Mouse (Mus musculus) T-helper 1 cell (primary cell): ENCODE results near the gene Fam117a.
"Not testable (repeated sequence)": the region's sequence is repeated elsewhere in the genome, so short reads cannot be mapped to it uniquely, and the experiment has no call there.

Experiments used
- in situ Hi-C: fragments of 300-600 bp; cut with MboI, MseI; formaldehyde crosslinking; loops from one replicate; pipeline ENCODE4 v1.15.1; 2025; ENCODE audit warnings: high pct_unique_total_duplicates

Fam117a gene

DNA sequence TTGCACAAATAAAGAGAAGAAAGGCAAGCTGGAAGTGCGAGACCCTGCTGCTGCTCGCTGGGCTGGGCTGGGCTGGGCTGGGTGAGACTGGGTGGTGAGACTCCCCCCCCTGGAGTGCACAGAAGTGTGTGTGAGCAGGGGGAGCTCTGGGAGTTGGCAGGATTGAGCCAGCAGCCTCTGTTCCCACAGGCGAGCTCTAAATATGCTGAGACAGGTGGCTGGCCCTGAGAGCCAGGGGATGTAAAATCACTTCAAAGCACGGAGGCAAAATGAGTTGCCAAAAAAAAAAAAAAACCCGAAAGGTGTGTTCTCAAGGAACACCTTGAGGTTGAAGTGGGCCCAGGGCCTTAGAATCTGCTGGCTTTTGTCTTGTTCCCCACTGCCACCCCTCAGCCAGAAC lies 54.9 kb downstream of the Fam117a start:
- in situ Hi-C loops, result loop anchor here (5.0 kb wide), 1 partner anchor 131 kb away; no protein-coding TSS in a partner anchor

DNA sequence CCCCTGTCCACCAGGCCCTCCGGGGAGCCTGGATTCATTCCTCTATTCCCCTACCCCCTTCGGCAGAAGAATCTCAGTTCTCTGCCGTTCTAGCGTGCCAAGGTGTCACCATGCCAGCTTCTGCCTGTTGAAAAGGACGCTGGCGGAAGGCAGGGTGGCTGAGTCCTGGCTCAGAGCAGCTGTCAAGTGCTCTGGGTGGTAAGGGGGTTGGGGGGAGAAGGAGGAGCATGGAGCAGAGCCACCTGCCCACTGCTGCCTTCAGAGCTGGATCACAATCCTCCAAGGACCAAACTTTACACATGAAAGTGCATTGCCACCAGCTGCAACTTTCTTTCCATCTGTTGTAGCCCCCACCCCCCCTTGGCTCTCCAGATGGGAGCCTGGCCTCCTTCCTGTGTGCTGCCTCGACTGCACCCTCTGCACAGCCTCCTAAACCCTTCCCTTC lies 55.4 kb downstream of the Fam117a start:
- in situ Hi-C loops, result loop anchor here (5.0 kb wide), 1 partner anchor 130 kb away; no protein-coding TSS in a partner anchor

DNA sequence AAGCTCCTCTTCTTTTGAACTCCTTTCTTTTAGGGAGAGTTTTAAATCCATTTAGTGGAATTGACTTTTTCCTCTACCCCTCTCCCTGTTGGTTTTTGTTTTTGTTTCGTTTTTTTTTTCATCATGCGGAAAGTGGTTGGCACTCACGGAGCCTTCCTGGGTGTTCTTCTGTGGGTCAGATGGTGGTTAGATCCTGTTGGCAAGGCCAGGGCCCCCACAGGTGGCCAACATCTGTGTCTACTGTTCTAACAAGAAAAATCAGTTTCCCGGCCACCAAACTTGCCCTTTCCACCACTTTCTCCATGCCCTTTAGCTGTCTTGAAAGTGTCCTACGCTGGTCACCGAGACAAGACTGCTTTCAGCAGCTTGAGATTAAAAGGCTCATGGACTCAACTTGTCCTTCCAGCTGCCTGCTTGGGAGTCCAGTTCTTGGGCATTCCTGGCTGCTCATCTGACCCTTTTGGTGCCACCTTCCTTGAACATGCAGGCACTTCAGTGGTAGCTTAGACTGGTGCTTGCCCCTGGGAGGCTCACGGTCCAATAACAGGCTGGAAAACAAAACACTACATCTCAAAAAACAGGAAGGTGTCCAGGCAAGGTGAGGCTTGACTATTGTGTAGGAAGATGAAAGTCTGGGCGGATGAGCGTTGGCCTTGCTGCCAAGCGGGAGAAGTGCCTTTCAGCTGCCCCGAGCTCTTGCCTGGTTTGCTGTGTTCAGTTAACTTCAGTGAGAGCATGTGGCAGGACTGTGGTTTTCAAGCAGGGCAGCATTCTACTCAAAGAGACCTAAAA lies 56.1 kb downstream of the Fam117a start:
- in situ Hi-C loops, result loop anchor here (5.0 kb wide), 1 partner anchor 129 kb away; no protein-coding TSS in a partner anchor

DNA sequence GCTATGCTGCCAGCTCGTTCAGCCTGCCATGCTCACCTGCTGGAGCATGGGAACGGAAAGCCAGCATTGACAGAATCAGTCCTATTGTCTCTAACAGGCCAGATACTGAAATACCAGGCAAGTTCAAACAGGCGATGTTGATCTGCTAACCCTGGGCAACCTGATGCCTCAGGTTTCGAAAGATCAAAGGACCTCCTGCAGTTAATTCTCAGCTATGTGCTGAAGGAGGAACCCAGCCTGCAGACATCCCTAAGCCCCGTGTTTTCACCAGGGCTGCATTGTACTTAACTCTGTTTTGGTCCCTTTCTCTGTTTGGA lies 56.6 kb downstream of the Fam117a start:
- in situ Hi-C loops, result loop anchor here (5.0 kb wide), 1 partner anchor 129 kb away; no protein-coding TSS in a partner anchor

DNA sequence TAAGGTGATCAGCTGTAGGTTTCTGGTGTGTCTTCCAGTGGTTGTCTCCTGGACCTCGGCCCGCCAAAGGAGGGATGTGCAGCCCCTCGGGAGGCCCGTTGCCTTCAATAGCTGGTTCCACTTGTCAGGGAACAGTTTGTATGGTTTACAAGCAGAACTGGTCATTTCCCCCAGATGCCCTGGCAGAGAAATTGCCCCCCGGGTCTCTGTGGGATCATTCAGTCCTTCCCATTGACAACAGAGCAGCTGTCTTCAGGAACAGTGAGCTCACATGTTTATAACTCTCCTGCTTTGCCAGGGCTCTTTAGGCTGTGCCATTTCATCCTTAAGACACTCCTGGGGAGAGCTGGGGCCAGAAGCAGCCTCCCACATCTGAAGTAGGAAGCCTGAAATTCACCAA lies 57.3 kb downstream of the Fam117a start:
- in situ Hi-C loops, result loop anchor here (5.0 kb wide), 1 partner anchor 128 kb away; no protein-coding TSS in a partner anchor

DNA sequence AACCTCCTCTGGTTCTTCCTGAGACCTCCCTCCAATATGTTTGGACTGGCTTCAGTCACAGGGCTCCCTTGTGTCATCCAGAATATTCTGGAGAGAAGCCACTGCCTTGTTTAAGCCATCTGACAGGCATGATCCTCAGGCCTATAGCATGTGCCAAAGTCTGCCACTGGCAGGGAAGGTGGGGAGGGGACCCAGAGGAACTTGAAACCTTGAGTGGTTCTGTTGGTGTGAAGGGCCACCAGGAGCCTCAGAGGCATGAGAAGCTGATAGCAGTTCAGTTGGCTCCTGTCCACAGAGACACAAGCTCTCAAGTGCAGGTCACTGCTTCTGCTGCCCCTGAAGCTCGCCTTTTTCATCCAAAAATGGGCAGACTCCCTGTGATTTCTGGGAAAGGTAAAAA lies 59.7 kb downstream of the Fam117a start:
- in situ Hi-C loops, result no loop called here

DNA sequence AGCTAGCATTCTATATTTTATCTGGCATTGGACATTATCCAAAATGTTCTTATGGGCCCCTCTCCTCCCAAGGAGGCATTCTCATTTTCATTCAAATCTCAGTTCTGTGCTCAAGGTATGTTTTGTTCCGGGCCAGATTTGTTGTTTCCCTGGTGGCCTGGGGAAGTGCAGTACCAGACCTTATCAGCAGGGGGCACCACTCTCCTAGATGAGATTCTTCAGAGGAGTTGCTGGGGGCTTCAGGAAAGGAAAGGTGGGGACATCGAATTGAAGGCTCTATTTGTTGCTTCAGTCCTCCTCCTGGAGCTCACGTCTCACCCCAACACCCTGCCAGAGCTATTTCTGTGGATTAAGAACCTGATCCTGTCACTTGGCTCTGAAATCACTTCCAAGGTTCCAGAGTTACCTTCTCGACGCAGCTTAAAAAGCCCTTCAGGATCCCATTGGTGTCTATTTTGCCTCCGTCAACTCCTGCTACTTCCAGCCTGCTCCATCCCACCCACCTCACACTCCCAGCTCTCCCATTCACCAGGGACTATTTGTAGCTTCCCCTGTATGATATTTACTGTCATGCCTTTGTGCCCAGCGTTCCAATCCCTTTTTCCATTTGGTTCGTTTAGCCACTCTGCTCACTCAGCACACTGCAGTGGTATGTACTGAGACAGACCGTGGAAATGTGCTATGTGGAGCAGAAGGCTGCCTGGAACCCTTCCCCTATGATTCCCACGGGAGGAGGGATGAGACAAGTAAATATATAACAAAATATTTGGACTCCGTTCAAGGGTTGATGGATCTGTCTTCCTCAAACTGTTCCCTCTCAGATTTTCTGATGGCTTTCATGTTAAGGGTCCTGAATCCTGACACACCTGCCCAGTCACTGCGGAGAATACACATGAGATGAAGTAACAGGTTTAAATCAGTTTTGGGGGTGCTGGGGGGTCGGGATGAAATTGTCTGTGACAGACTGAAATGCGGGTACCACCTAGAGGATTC lies 61.3 kb downstream of the Fam117a start:
- in situ Hi-C loops, result no loop called here

DNA sequence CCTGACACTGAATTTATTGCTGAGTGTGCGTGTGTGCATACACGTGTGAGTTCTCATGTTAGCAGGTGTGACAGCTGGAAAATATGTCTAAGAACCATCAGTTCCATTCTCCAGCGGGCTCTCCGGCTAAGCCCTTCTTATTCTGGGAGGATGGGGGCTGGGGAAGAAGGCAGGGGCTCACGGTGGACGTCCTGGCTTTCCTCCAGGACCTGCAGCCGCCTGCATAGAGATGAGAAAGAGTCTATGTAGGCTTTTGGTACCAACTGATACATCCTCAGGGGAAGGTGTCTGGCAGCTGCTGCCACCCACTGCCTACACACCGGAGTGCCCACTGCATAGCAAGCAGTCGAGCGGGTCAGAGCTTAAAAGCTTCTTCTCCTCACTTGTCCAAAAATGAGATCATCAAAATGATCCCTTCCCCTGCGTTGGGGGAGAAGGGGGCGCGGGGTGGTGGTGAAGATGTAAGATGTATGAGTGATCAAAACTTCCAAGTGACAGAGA lies 62.8 kb downstream of the Fam117a start:
- in situ Hi-C loops, result no loop called here

DNA sequence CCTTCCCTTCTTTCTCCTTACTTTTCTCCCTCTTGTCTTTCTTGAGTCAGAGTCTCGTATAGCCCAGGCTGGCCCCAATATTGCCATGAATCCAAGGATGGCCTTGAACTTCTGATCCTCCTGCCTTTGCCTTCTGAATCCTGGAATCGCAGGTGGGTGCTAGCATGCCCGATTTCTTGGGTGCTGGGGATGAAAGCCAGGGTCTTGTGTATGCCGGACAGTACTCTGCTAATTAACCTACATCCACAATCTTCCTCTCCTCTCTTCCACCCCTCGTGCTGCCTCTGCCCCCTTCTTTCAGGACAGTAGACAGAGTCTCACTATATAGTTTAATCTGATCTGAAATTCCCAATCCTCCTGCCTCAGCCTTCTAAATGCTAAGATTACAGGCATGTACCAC lies 64.8 kb downstream of the Fam117a start:
- in situ Hi-C loops, result no loop called here

DNA sequence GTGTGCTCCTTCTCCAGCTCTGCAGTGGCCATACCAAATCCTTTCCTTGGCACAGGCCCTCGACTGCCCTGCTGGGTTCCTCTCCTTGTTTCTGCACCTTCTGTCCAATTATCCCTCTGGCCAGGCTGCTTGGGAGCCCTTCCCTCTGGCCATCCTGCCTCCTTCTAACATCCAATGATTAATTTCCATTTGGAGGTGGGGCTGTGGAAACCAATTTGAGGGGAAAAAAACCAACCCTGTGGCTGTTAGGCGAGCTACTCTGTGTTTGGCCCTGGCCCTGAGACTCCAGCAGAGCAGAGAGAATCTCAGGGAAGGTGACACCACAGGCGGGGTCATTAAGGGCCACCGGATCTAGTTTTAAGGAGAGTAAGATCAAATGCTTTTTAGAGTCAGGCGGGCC lies 65.4 kb downstream of the Fam117a start:
- in situ Hi-C loops, result no loop called here

DNA sequence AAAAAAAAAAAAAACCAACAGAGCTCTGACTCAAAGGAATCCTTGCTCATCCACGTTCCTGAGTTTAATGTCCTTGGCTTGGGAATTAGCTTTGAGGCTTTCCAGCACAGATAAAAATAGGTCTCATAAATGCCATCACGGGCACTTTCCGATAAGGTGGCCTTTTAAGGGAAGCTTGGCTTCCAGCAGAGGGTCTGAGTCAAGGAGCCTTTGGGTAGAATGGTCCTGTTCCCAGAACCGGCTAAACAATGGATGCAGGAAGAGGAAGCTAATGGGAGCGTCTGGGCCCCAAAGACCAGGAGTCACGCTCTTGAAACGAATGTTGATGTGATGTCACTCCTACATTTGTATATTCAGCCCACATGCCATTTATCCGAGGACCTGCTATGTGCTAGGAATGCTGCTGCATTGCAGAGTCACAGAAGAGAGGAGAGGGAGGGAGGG lies 65.9 kb downstream of the Fam117a start:
- in situ Hi-C loops, result no loop called here

DNA sequence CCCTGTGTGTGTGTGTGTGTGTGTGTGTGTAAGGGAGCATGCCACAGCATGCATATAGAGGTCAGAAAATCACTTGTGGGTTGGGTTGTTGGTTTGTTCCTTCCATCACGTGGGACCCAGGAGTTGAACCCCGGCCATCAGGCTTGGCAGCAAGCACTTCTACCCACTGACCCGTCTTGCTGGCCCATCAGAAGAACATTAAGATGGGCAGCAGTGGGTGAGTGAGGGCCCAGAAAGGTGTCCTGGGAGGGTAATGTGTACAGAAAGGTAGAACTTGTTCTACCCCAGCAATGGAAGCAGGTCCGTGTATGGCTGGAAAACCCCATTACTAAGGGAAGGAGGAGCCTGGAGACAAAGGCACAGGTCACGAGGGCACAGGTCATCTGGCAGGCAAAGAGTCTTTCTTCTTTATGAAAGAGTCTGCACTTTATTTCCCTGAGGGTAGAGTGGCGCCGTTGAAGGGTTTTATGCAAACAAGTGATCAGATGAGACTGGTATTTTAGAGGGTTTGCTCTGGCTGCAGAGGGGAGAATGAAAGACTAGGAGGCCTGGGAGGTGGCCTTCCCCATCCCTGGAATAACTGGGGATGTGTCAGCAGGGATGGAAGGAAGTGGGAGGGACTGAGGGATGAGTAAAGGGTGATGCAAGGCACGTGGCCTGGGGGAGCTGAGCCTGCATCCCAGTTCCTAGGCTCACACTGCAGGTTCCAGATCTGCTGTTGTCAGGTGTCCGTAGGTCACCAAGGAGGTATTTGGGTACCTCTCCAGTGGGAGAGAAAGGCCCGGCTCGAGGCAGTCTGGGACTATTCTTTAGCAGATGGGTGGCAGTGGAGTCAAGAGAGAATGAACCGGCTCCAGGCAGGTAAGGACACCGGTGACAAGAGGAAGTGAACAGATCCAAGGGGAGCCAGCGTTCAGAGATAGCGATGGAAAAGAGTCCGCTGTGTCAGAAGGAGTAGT lies 66.8 kb downstream of the Fam117a start:
- in situ Hi-C loops, result no loop called here

DNA sequence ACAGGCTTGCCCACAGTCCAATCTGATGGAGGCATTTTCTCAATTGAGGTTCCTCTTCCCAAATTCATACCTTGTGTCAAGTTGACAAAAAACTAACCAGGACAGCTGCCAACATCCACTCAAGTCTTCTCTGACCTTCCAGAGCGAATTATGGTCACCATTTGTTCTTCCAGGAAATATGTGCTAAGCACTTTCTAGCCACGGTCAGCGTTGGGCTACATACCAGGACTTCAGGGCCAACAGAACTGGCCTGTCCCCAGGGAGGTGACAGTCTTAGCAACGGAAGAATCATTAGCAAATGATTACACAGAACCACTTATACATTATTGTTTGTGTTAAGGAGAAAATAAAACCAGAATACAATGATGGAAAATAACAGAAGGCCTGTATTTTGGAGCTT lies 69.0 kb downstream of the Fam117a start:
- in situ Hi-C loops, result no loop called here

DNA sequence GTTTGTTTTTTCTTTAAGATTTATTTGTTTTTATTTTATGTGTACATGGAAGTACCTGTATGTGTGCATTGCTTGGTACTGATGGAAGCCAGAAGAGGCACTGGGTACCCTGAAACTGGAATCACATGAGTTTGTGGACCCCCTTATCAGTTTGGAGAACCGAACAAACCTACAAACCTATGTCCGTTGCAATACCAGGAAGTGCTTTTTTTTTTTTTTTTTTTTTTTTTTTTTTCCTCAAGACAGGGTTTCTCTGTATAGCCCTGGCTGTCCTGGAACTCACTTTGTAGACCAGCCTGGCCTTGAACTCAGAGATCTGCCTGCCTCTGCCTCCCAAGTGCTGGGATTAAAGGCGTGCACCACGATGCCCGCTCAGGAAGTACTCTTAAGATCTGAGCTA lies 69.6 kb downstream of the Fam117a start:
- in situ Hi-C loops, result not testable (repeated sequence)

DNA sequence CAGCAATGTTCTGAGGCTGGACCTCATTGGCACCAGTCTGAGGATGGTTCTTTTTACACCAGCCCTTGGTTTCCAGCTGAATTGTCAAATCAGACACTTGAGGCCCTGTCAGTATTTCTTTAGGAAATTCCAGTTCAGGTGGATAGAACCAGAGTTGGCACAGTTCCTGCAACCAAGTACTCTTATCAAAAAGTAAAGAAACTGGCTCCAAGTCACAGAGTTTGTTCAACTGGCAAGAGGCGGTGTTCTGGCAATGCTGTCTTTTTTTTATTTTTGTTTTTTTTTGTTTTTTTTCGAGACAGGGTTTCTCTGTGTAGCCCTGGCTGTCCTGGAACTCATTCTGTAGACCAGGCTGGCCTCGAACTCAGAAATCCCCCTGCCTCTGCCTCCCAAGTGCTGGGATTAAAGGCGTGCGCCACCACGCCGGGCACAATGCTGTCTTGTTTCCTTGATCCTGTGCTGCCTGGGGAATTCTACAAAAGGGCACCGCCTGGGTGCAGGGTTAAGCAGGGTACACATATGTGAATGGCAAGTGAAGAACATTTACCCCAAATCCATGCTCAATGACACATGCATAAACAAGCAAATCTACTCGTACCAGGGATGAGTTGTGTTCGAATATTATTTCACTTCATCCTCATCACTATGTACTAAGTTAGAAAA lies 72.8 kb downstream of the Fam117a start:
- in situ Hi-C loops, result no loop called here

DNA sequence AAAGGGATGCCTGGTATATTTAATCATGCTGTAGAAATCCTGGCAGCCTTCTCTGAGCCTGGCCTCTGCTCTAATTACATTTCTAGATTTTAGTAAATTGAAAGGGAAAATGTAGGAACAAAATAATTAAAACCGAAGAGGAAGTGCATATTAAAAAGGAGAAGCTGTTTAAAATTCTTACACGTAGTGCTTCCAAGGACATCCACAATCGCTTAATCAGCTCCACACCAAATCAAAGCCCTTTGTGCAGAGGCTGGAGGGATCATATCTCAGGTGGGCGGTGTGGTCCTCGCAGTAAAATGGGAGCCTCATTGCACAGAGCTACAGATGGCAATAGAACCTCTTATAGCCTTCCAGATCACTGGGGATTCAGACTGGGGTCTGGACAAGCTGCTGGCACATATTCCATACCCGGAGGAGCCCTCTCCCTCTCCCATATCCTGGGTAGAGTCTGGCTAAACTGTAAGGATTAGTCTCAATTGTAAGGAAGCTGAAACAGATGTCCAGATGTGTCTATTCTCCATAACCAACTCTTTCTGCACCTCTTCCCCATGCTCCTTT lies 74.7 kb downstream of the Fam117a start:
- in situ Hi-C loops, result no loop called here

DNA sequence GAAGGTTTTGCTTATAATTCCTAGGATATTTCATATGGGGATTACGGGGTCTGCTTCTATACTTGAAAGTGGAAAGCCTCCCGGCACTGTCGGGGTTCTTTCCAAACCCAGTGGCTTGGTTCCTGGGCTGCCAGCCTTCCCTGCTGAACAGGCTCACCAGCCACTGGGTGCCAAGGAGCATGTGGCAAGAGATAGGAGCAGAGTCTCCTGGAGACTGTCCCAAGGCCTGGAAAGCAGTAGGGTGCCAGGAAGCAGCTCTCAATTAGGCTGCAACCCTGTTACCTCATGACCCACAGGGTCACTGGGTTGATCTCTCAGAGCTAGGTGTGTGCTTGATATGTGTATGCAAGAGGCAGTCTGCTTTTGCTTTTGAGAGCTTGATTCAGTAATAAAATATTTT lies 75.8 kb downstream of the Fam117a start:
- in situ Hi-C loops, result no loop called here

DNA sequence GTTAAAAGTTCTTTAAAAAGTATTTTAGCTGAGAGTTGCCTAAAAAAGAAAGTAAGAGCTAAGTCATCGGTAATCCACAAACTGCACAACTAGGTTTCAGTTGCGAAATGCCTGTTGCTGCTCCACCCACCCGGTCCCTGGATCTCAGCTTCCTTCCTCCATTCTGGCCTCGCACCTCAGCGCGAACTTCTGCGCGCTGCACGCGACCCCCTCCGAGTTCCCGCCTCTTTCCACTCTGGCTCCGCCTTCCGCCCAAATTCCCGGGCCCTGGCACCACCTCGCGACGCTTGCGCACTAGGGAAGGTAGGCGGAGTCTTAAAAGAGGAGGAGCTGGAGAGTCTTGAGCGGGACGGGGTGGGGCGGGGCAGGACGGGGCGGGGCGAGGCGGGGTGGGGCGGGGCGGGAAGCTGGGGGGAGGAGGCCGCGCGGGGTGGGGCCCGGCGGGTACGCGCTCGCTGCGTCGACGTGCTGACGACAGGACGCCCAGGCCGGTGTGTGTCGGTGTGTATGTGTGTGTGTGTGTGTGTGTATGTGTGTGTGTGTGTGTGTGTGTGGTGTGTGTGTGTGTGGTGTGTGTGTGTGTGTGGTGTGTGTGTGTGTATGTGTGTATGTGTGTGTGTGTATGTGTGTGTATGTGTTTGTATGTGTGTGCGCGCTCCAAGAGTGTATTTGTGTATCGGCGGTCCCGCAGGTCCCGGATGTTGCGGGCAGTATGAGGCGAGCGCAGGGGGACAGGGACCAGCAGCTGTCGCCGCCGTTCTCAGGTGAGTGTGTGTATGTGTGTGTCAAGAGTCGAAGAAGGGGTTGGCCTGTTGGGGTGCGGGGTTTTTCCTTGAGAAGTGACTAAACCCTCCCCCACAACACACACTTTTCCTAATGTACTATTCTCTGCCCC lies 77.1 kb downstream of the Fam117a start, which contains the start of gene Spop:
Spop (plus strand) TSS at position 440 of the 895 bp plus-strand sequence.
- in situ Hi-C loops, result no loop called here
